In the genomic region with DNA sequence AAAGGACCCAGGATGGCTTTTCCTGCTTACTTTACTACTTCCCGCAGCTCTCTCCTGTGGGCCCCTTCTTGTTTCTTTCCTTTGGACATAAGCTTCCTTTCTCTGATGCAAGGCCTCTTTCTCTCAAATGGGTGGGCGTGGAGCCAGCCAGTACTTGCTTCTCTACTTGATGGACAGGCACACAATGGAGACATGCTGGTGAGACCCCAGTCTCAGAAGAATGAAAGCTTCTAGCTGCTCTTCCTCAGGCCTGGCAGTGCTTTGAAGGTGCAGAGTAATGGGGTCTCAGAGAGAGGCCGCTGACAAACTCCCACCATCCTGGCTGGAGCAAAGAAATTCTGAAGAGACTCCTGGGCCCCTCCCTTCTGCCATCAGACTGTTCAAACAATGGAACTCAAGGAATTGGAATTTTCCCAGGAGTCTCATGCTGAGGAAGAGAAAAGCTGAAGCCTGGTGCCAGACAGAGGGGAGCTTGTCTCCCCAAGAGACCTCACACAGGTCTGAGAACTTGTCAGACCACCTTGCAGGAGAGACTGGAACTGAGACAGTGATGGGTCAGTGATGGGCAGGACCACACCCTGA, we compare ENCODE assay signal across 9 mouse cellular contexts. TPM values are rescaled to one million over a fixed set of nuclear protein-coding genes. Genes with fewer than 3 reads are reported as not detected.
DNase-seq lines count a peak whose midpoint lies in the region; ATAC-seq and TF ChIP-seq lines count a peak whose summit lies in the region.
"Had no signal": no experiment of that assay in that cellular context is flagged by ENCODE, and none has a peak within 500 bp of the region (broad histone marks: within the 10 kb centered on the region; RNA-seq: fewer than 3 reads in every experiment).

No protein-coding gene starts in this region.

- no peak overlapping the region for H3K9ac ChIP-seq in embryonic facial prominence, embryonic 14.5 days (ENCODE audit: low read depth, low read length)
- H3K9ac ChIP-seq in heart, adult 2 months (ENCODE audit: low read depth, low read length): no peak overlapping the region

- no peaks in the 10 kb centered on the region for H3K9me3 ChIP-seq in E14TG2a.4 (ENCODE audit: low read length)
- H3K9me3 ChIP-seq in embryonic facial prominence, embryonic 14.5 days (ENCODE audit: control insufficient read depth, low read length): no peaks in the 10 kb centered on the region

- WGBS in embryonic facial prominence, embryonic 14.5 days: 15% methylated on average over 3 of the region's 3 CpGs
- 50% methylated on average over 3 of the region's 3 CpGs for WGBS in heart, adult 2 months

- TF ChIP-seq CTCF in E14TG2a.4 (conservative IDR thresholded peaks at IDR 0.05; ENCODE audit: low read length): no peak
- TF ChIP-seq CTCF in heart, adult 2 months (IDR thresholded peaks at IDR 0.05): no peak

- intact Hi-C loops in heart, adult 2 months (cut with DNase I): no loop called here

- H3K4me1 ChIP-seq in E14TG2a.4 (replicated peaks; ENCODE audit: low read depth, low read length): peaks cover 63% of the 10 kb centered on the region
- H3K4me1 ChIP-seq in embryonic facial prominence, embryonic 14.5 days (ENCODE audit: control insufficient read depth, insufficient read depth, low read length): peaks cover 16% of the 10 kb centered on the region
- H3K4me1 ChIP-seq in heart, adult 2 months (ENCODE audit: control insufficient read depth, insufficient read depth, low read length): no peaks in the 10 kb centered on the region

- peak; percentile 37 to 46 for DNase-seq in cerebellum, postnatal 10 days
- DNase-seq in cerebellum, adult 11-12 months: no peak
- peak; percentile 86 for DNase-seq in embryonic facial prominence, embryonic 14.5 days (ENCODE audit: low spot score)
- peak; percentile 56 for DNase-seq in mesoderm, embryonic 11.5 days (ENCODE audit: low read depth, low spot score)
- no peak for DNase-seq in adrenal gland, adult 18-20 months (ENCODE audit: low spot score in 2 of 2)
- DNase-seq in heart, adult 2 months: no peak
- no peak for DNase-seq in cerebellum, postnatal 25 days

- peak overlapping the region; percentile 8 for H3K4me3 ChIP-seq in E14TG2a.4 (replicated peaks; ENCODE audit: low read length)
- no peak overlapping the region for H3K4me3 ChIP-seq in embryonic facial prominence, embryonic 14.5 days (ENCODE audit: low read depth, low read length)
- H3K4me3 ChIP-seq in heart, adult 2 months: no peak overlapping the region

- no peaks in the 10 kb centered on the region for H3K79me2 ChIP-seq in heart, adult 2 months (replicated peaks; ENCODE audit: control insufficient read depth, insufficient read depth, low read length)

- no peaks in the 10 kb centered on the region for H3K36me3 ChIP-seq in E14TG2a.4 (ENCODE audit: insufficient read depth, low read length)
- no peaks in the 10 kb centered on the region for H3K36me3 ChIP-seq in embryonic facial prominence, embryonic 14.5 days (ENCODE audit: control insufficient read depth, insufficient read depth, low read length)
- no peaks in the 10 kb centered on the region for H3K36me3 ChIP-seq in heart, adult 2 months (ENCODE audit: control insufficient read depth, insufficient read depth, low read length)

- ATAC-seq in embryonic facial prominence, embryonic 14.5 days (ENCODE audit: low read depth): peak; percentile 77

- no peak for TF ChIP-seq EP300 in heart, adult 2 months (IDR thresholded peaks at IDR 0.05; ENCODE audit: insufficient read depth, low read depth, low read length)

- H3K4me2 ChIP-seq in embryonic facial prominence, embryonic 14.5 days (ENCODE audit: low read depth, low read length): no peak overlapping the region

- H3K27me3 ChIP-seq in E14TG2a.4 (ENCODE audit: insufficient read depth, low read length): peaks cover 50% of the 10 kb centered on the region
- H3K27me3 ChIP-seq in embryonic facial prominence, embryonic 14.5 days (replicated peaks; ENCODE audit: control insufficient read depth, insufficient read depth, low read length): 0 out of 2 replicates have a peak, but pooled peaks cover 5% of the 10 kb centered on the region
- no peaks in the 10 kb centered on the region for H3K27me3 ChIP-seq in heart, adult 2 months (ENCODE audit: control insufficient read depth, insufficient read depth, low read length)

- no peak for TF ChIP-seq POLR2A in heart, adult 2 months (IDR thresholded peaks at IDR 0.05; ENCODE audit: insufficient read depth, low read depth, low read length)

- no peak overlapping the region; the same call in 1 of the 2 replicates for H3K27ac ChIP-seq in embryonic facial prominence, embryonic 14.5 days (replicated peaks; ENCODE audit: low read depth, low read length)
- no peak overlapping the region for H3K27ac ChIP-seq in heart, adult 2 months
- H3K27ac ChIP-seq: macrophage had no signal

RNA-seq across cellular contexts. Expression of gene Fadd, which starts 46.2 kb away (rescaled TPM):
- polyA plus RNA-seq in embryonic facial prominence, embryonic 14.5 days (2014; fragmentation: Nextera tagmentation; extraction: Ambion mirVana): 8.0 and 9.5 TPM in 2 replicates
- total RNA-seq in adrenal gland, adult 18-20 months (2021): 1 to 10 TPM; 7.8 to 8.5 TPM
- total RNA-seq in heart, adult 2 months (2021): 1 to 10 TPM; 8.2 to 8.6 TPM
- polyA plus RNA-seq in heart, adult 2 months (2012; rRNA removed): 13.4 and 15.6 TPM in 2 replicates

Comparison
In these comparisons a context has a peak if more than half of its experiments do, and no peak if none do; other contexts are left out.
1. DNase-seq: peak in cerebellum, postnatal 10 days (2 of 2), embryonic facial prominence, embryonic 14.5 days (single experiment) and mesoderm, embryonic 11.5 days (single experiment); none in cerebellum, adult 11-12 months (single experiment), adrenal gland, adult 18-20 months (0 of 2), heart, adult 2 months (0 of 2) and cerebellum, postnatal 25 days (0 of 2).